Mouse (Mus musculus) liver, embryonic 15.5 days (tissue): ENCODE measurements around the gene Mical3. TPM values are rescaled to one million over a fixed set of nuclear protein-coding genes. Genes with fewer than 3 reads are reported as not detected.

Source experiments
- ATAC-seq: fragments of 200-750 bp; cut with Nextera tagmentation; 2 replicates; pipeline ENCODE4 v1.8.0; 2017; ENCODE audit warnings: moderate number of reproducible peaks, mild to moderate bottlenecking, moderate library complexity; ENCODE audit not compliant: insufficient read depth
- H3K27ac ChIP-seq: fragments of 300-500 bp; sonication (generic); replicated peaks from 2 replicates; pipeline ENCODE4 v1.5.1; 2015; ENCODE audit warnings: mild to moderate bottlenecking, inconsistent platforms
- H3K27me3 ChIP-seq: fragments of 300-500 bp; sonication (generic); 2 replicates; pipeline ENCODE4 v1.6.1; 2015; ENCODE audit warnings: mild to moderate bottlenecking, inconsistent platforms
- H3K36me3 ChIP-seq: fragments of 300-500 bp; sonication (generic); replicated peaks from 2 replicates; pipeline ENCODE4 v1.6.1; 2015; ENCODE audit warnings: moderate library complexity, mild to moderate bottlenecking, inconsistent platforms
- H3K4me1 ChIP-seq: fragments of 300-500 bp; sonication (generic); replicated peaks from 2 replicates; pipeline ENCODE4 v1.6.1; 2015; ENCODE audit warnings: inconsistent platforms
- H3K4me2 ChIP-seq: fragments of 300-500 bp; sonication (generic); 2 replicates; pipeline ENCODE4 v1.6.1; 2015; ENCODE audit warnings: moderate library complexity, mild to moderate bottlenecking, inconsistent platforms
- H3K4me3 ChIP-seq: fragments of 300-500 bp; sonication (generic); replicated peaks from 2 replicates; pipeline ENCODE4 v1.5.1; 2015; ENCODE audit warnings: mild to moderate bottlenecking, inconsistent platforms
- H3K9ac ChIP-seq: fragments of 300-500 bp; sonication (generic); 2 replicates; pipeline ENCODE4 v1.6.1; 2015; ENCODE audit warnings: moderate library complexity, mild to moderate bottlenecking, inconsistent platforms
- H3K9me3 ChIP-seq: fragments of 300-500 bp; sonication (generic); replicated peaks from 2 replicates; pipeline ENCODE4 v1.6.1; 2016; ENCODE audit warnings: inconsistent platforms
- WGBS: fragments of 180-500 bp; shearing (Covaris S2); methylation state at CpG from one replicate; pipeline ENCODE4 v1.1.7; 2015; ENCODE audit warnings: mixed read lengths; ENCODE audit not compliant: insufficient replicate concordance; 5-methylcytosine and 5-hydroxymethylcytosine counted together
- polyA plus RNA-seq: library from polyadenylated mRNA; unstranded; fragments of >200 nt; fragmentation: Nextera tagmentation; extraction: Ambion mirVana; gene quantifications from 2 replicates; pipeline ENCODE4 v1.2.1, GENCODE M21; 2015

The Mical3 gene
- polyA plus RNA-seq, 1 experiment from 2014 or later = 8.7 TPM

- H3K9ac ChIP-seq = no peak overlapping the region
- H3K36me3 ChIP-seq = no peaks in the 10 kb centered on the region
- H3K27ac ChIP-seq = 0 out of 2 replicates have a peak overlapping the region, but pooled peaks have one; percentile 16
- no peaks in the 10 kb centered on the region; the same call in 1 of the 2 replicates for H3K27me3 ChIP-seq
- no peak overlapping the region for H3K4me3 ChIP-seq
- 54% methylated on average over 10 of the region's 10 CpGs for WGBS
- peak; percentile 74 for ATAC-seq
- H3K4me2 ChIP-seq = no peak overlapping the region
- peaks cover 12% of the 10 kb centered on the region for H3K4me1 ChIP-seq
- H3K9me3 ChIP-seq = no peaks in the 10 kb centered on the region
Observed at GRCm38 (mm10) chr6:121166098-121166552, 35.3 kb upstream of the Mical3 start.

- Histone ChIP-seq H3K9me3 (no peaks in the 10 kb centered on the region), H3K36me3 (no peaks in the 10 kb centered on the region), H3K9ac (no peak overlapping the region), H3K4me3 (no peak overlapping the region), H3K27me3 (no peaks in the 10 kb centered on the region; the same call in 1 of the 2 replicates), H3K27ac (no peak overlapping the region), H3K4me1 (peaks cover 22% of the 10 kb centered on the region), H3K4me2 (no peak overlapping the region)
- WGBS = 60% methylated on average over 12 of the region's 12 CpGs
- no peak for ATAC-seq
Observed at GRCm38 (mm10) chr6:121162616-121163015, 31.8 kb upstream of the Mical3 start.

GRCm38 (mm10) chr6:121160126-121160525, 29.3 kb upstream of the Mical3 start:
- Histone ChIP-seq H3K27me3 (no peaks in the 10 kb centered on the region), H3K9me3 (no peaks in the 10 kb centered on the region), H3K4me1 (peaks cover 18% of the 10 kb centered on the region; the same call in 1 of the 2 replicates), H3K27ac (no peak overlapping the region), H3K4me3 (no peak overlapping the region), H3K9ac (no peak overlapping the region), H3K4me2 (no peak overlapping the region), H3K36me3 (no peaks in the 10 kb centered on the region)
- ATAC-seq = no peak
- 46% methylated on average over 6 of the region's 6 CpGs for WGBS

- Histone ChIP-seq H3K9me3 (no peaks in the 10 kb centered on the region), H3K4me3 (no peak overlapping the region), H3K4me2 (no peak overlapping the region), H3K27me3 (no peaks in the 10 kb centered on the region), H3K27ac (no peak overlapping the region), H3K9ac (no peak overlapping the region), H3K36me3 (no peaks in the 10 kb centered on the region), H3K4me1 (peaks cover 18% of the 10 kb centered on the region; the same call in 1 of the 2 replicates)
- no peak for ATAC-seq
- WGBS = 30% methylated on average over 5 of the region's 5 CpGs
Observed at GRCm38 (mm10) chr6:121159616-121160015, 28.8 kb upstream of the Mical3 start.

GRCm38 (mm10) chr6:121156030-121156429, 25.2 kb upstream of the Mical3 start:
- Histone ChIP-seq H3K27me3 (no peaks in the 10 kb centered on the region), H3K4me3 (no peak overlapping the region), H3K9me3 (no peaks in the 10 kb centered on the region), H3K4me2 (no peak overlapping the region), H3K36me3 (no peaks in the 10 kb centered on the region), H3K27ac (no peak overlapping the region), H3K4me1 (peaks cover 10% of the 10 kb centered on the region), H3K9ac (no peak overlapping the region)
- no peak for ATAC-seq
- WGBS = 66% methylated on average over 2 of the region's 2 CpGs

DNA sequence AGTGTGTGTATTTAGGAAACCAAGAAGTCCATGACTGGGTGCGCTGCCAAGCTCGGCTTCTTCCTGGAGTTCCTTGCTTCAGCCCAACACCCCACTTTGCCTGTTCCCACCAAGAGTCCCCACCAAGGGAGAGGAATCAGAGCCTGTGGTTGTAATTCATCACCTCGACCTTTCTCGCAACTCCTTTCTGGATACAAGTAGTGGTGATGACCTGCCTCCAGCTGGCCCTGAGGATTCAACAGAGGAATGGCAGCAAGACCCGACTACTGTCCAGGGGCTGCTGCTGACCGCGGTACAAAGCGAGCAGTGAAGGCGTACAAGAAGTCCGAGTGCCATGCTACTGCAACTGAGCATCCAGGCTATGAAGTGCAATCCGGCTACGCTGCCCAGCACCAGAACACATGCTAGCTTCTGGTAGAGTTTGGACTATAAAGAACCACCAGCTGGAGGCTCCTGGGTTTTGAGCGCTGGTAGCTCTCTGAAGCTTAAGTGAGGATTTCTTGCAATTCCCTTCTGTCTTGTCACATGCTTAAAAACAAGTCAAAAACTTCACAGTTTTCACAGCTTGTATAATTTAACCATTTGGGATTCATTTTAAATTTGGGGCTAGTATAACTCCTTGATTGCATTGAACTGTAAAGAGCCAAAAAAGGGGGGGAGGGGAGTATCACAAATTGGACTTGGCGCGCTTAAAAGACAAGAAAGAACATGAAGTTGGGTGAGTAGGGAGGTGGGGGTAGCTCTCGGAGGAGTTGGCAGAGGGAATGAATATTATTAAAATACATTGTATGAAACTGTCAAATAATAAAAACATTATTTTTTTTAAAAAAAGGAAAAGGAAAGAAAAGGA, 23.9 kb upstream of the Mical3 start:
- 75% methylated on average over 16 of the region's 16 CpGs for WGBS
- no peaks in the 10 kb centered on the region for H3K36me3 ChIP-seq

GRCm38 (mm10) chr6:121153177-121153576, 22.4 kb upstream of the Mical3 start:
- WGBS = 54% methylated on average over 8 of the region's 8 CpGs
- no peaks in the 10 kb centered on the region; the same call in 1 of the 2 replicates for H3K4me1 ChIP-seq

More for the DNA sequence above, 23.9 kb upstream of the Mical3 start:
- peaks cover 3% of the 10 kb centered on the region for H3K4me1 ChIP-seq
- no peak overlapping the region for H3K27ac ChIP-seq
- H3K27me3 ChIP-seq = no peaks in the 10 kb centered on the region
- H3K4me2 ChIP-seq = no peak overlapping the region
- H3K9ac ChIP-seq = no peak overlapping the region
- ATAC-seq = no peak
- no peak overlapping the region for H3K4me3 ChIP-seq
- no peaks in the 10 kb centered on the region for H3K9me3 ChIP-seq

DNA sequence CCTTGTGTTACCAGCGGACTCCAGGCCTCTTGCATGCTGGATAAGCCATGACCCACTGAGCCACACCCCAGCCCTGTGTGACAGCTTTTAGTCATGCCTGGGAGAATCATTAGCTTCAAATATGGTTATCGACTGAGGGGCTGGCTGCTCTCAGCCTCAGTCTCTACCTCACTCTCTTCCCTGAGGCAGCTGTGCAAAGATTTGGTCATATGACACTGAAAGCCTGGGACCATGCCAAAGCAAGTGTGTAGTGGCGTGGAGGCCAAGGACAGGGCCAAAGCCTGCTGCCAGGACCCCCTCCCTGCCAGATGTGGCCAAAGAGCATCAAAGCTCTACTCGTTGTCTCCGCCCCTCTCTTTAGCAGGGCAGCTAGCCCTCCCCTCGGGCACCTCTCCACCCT, 20.9 kb upstream of the Mical3 start:
- Histone ChIP-seq H3K4me1 (no peaks in the 10 kb centered on the region; the same call in 1 of the 2 replicates), H3K27me3 (peaks cover 5% of the 10 kb centered on the region; the same call in 1 of the 2 replicates), H3K4me2 (no peak overlapping the region), H3K27ac (no peak overlapping the region), H3K9me3 (no peaks in the 10 kb centered on the region), H3K4me3 (no peak overlapping the region), H3K9ac (no peak overlapping the region), H3K36me3 (no peaks in the 10 kb centered on the region)
- peak; percentile 77 for ATAC-seq
- WGBS = 54% methylated on average over 6 of the region's 6 CpGs

More at GRCm38 (mm10) chr6:121153177-121153576, 22.4 kb upstream of the Mical3 start:
- Histone ChIP-seq H3K4me2 (no peak overlapping the region), H3K4me3 (no peak overlapping the region), H3K36me3 (no peaks in the 10 kb centered on the region), H3K27ac (no peak overlapping the region), H3K27me3 (no peaks in the 10 kb centered on the region), H3K9me3 (no peaks in the 10 kb centered on the region), H3K9ac (no peak overlapping the region)
- ATAC-seq = no peak

DNA sequence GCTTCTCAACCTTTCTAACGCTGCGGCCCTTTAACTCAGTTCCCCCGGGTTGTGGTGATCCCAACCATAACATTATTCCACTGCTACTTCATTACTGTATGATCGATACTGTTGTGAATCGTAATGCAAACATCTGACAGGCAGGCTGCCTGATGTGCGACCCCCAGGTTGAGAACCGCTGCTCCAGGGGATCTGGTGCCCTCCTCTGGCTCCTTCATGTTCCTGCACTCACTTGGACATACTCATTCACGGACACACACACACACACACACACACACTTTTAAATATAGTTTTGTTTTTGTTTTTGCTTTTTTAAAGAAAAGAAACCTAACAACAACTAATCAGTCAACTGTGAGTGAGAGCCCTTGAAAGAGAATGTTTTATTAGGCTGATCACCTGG, 19.3 kb upstream of the Mical3 start:
- ATAC-seq = no peak
- peaks cover 5% of the 10 kb centered on the region; the same call in 1 of the 2 replicates for H3K27me3 ChIP-seq

DNA sequence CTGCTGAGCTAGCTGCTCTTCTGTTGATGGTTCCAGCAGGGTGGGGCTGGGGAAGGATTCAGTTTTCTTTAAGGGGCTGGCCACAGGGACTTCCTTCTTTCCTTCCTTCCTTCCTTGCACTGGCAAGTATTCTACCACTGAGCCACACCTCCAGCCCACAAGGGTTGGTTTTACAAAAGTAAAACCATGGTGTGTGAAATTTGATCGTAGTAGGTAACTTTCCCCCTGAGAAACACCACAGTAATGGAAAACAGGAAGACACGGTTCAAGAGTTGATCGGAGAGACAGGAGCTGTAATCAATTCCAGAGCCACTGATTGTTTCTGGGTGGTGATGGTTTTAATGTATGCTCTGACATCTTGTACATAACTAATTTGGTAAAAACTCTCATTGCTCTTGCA, 18.6 kb upstream of the Mical3 start:
- Histone ChIP-seq H3K36me3 (no peaks in the 10 kb centered on the region), H3K4me1 (peaks cover 3% of the 10 kb centered on the region; the same call in 1 of the 2 replicates), H3K27ac (no peak overlapping the region), H3K9ac (no peak overlapping the region), H3K4me3 (no peak overlapping the region), H3K4me2 (no peak overlapping the region), H3K27me3 (peaks cover 5% of the 10 kb centered on the region; the same call in 1 of the 2 replicates), H3K9me3 (no peaks in the 10 kb centered on the region)
- no peak for ATAC-seq
- 22% methylated on average over 3 of the region's 3 CpGs for WGBS

More for the DNA sequence above, 19.3 kb upstream of the Mical3 start:
- no peaks in the 10 kb centered on the region; the same call in 1 of the 2 replicates for H3K4me1 ChIP-seq
- H3K9ac ChIP-seq = no peak overlapping the region
- no peaks in the 10 kb centered on the region for H3K9me3 ChIP-seq
- H3K36me3 ChIP-seq = no peaks in the 10 kb centered on the region
- no peak overlapping the region for H3K27ac ChIP-seq
- 82% methylated on average over 8 of the region's 8 CpGs for WGBS
- no peak overlapping the region for H3K4me2 ChIP-seq
- no peak overlapping the region for H3K4me3 ChIP-seq

GRCm38 (mm10) chr6:121148360-121148759, 17.6 kb upstream of the Mical3 start:
- ATAC-seq = no peak
- Histone ChIP-seq H3K4me1 (peaks cover 11% of the 10 kb centered on the region; the same call in 1 of the 2 replicates), H3K4me3 (no peak overlapping the region), H3K27me3 (peaks cover 5% of the 10 kb centered on the region; the same call in 1 of the 2 replicates), H3K9me3 (no peaks in the 10 kb centered on the region), H3K9ac (no peak overlapping the region), H3K27ac (no peak overlapping the region), H3K36me3 (no peaks in the 10 kb centered on the region), H3K4me2 (no peak overlapping the region)
- WGBS = 28% methylated on average over 3 of the region's 3 CpGs
